Mouse (Mus musculus) forebrain, embryonic 12.5 days (tissue): ENCODE results near the gene Wnt5a. TPM values are rescaled to one million over a fixed set of nuclear protein-coding genes. Genes with fewer than 3 reads are reported as not detected.

Source experiments
- ATAC-seq: fragments of 200-750 bp; cut with Nextera tagmentation; 2 replicates; pipeline ENCODE4 v1.8.0; 2017; ENCODE audit warnings: moderate TSS enrichment; ENCODE audit not compliant: low FRiP score
- H3K27ac ChIP-seq: fragments of 300-500 bp; sonication (generic); 2 replicates; pipeline ENCODE4 v1.5.1; 2016; ENCODE audit warnings: mild to moderate bottlenecking
- H3K27me3 ChIP-seq: fragments of 300-500 bp; sonication (generic); 2 replicates; pipeline ENCODE4 v1.6.1; 2016; ENCODE audit warnings: mild to moderate bottlenecking
- H3K36me3 ChIP-seq: fragments of 300-500 bp; sonication (generic); replicated peaks from 2 replicates; pipeline ENCODE4 v1.6.1; 2016; ENCODE audit warnings: mild to moderate bottlenecking
- H3K4me1 ChIP-seq: fragments of 300-500 bp; sonication (generic); 2 replicates; pipeline ENCODE4 v1.6.1; 2016
- H3K4me2 ChIP-seq: fragments of 300-500 bp; sonication (generic); 2 replicates; pipeline ENCODE4 v1.6.1; 2016; ENCODE audit warnings: mild to moderate bottlenecking, moderate library complexity
- H3K4me3 ChIP-seq: fragments of 300-500 bp; sonication (generic); replicated peaks from 2 replicates; pipeline ENCODE4 v1.5.1; 2016; ENCODE audit warnings: mild to moderate bottlenecking
- H3K9ac ChIP-seq: fragments of 300-500 bp; sonication (generic); 2 replicates; pipeline ENCODE4 v1.6.1; 2016; ENCODE audit warnings: mild to moderate bottlenecking
- H3K9me3 ChIP-seq: fragments of 300-500 bp; sonication (generic); 2 replicates; pipeline ENCODE4 v1.6.1; 2016
- WGBS: fragments of 180-500 bp; shearing (Covaris S2); methylation state at CpG from one replicate; pipeline ENCODE4 v1.1.7; 2016; 5-methylcytosine and 5-hydroxymethylcytosine counted together
- polyA plus RNA-seq: library from polyadenylated mRNA; unstranded; fragments of >200 nt; fragmentation: Nextera tagmentation; extraction: Ambion mirVana; gene quantifications from 2 replicates; pipeline ENCODE4 v1.2.1, GENCODE M21; 2016

Wnt5a gene
- polyA plus RNA-seq, 1 experiment from 2014 or later: 20.3 TPM

DNA sequence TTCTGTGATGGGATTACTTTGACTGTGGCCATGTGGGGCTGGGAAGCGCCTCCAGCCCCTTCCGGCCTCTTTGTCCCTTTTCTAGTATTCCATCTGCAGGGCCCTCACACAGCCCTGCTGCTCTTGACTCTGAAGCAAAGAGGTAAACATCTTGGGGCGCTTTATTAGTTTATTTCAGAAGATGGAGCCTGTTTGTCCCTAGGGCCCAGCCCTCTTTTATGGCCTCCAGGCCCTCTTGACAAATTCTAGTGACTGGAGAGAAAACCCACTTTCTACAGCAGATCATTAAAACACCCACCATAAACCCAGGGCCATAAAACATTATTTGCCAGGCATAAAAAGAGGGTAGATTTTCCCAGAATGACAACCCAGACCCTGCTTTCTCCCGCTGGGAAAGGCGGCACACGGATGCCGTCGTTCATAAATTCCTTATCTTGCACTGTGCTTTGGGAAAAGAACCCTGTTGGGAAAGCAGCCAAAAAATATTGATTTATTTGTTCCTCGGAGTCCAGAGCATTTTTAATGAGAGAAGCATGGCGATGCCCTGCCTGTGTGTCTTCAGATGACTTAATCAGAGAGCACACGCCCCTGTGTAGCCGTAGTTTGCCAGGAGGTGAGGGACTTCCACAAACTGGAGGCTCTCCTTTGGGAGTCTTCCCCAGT lies 3.2 kb upstream of the Wnt5a start:
- Histone ChIP-seq H3K27ac (no peak overlapping the region), H3K4me1 (peaks cover 24% of the 10 kb centered on the region), H3K9me3 (no peaks in the 10 kb centered on the region), H3K4me2 (no peak overlapping the region), H3K36me3 (no peaks in the 10 kb centered on the region), H3K4me3 (no peak overlapping the region), H3K27me3 (peaks cover 50% of the 10 kb centered on the region), H3K9ac (no peak overlapping the region)
- ATAC-seq: no peak
- 81% methylated on average over 12 of the region's 12 CpGs for WGBS

DNA sequence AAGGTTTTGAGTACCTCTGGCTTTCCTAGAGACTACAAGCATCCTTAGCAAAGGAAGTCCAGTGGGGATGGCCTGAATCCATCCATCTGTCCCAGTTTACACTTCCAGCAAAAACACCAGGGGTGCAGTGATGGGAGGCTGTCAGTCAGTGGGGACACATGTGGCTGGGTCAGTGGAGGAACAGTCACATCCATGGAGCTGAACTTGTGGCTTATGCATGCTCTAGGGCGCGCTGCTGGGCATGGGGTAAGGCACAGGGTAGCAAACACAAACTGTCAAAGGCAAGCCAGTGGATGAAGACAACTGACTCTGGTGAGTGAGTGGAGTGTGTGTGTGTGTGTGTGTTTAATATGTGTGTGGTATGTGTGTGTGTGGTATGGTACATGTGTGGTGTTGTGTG lies 1.3 kb upstream of the Wnt5a start:
- no peak overlapping the region for H3K4me2 ChIP-seq
- peaks cover 64% of the 10 kb centered on the region for H3K27me3 ChIP-seq
- no peaks in the 10 kb centered on the region for H3K36me3 ChIP-seq
- H3K4me3 ChIP-seq: no peak overlapping the region
- no peaks in the 10 kb centered on the region for H3K9me3 ChIP-seq
- no peak overlapping the region for H3K27ac ChIP-seq
- H3K4me1 ChIP-seq: peaks cover 31% of the 10 kb centered on the region
- 97% methylated on average over 2 of the region's 2 CpGs for WGBS
- no peak overlapping the region for H3K9ac ChIP-seq
- no peak for ATAC-seq

DNA sequence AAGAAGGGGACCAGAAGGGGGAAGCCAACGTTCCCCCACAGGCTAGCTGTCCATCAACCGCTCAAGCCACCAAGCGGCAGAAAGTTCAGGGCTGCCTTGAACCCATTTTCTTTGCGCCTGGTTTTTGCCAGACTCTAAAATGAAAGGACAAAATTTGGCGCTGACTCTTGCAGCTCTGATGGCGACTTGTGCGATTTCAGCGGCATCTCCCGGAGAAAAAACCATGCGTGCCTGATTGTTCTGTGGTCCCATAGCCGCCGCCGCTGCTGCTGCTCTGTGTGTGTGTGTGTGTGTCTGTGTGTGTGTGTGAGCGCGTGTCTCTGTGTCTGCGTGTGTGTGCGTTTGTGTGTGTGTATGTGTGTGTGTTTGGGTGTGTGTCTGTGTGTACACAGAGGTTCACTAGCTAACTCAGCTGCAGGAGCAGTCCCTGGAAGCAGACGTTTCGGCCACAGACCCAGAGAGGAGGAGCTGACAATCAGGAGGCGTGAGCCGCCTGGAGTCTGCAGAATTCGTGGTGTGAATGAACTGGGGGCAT lies 568 bp downstream of the Wnt5a start:
- Histone ChIP-seq H3K4me1 (peaks cover 44% of the 10 kb centered on the region), H3K9me3 (no peaks in the 10 kb centered on the region), H3K27me3 (peaks cover 73% of the 10 kb centered on the region), H3K27ac (peak overlapping the region; percentile 85), H3K4me3 (peak overlapping the region; percentile 62), H3K4me2 (peak overlapping the region; percentile 74), H3K9ac (peak overlapping the region; percentile 61), H3K36me3 (no peaks in the 10 kb centered on the region)
- WGBS: under 1% methylated on average over 22 of the region's 22 CpGs
- peak; percentile 48 for ATAC-seq

DNA sequence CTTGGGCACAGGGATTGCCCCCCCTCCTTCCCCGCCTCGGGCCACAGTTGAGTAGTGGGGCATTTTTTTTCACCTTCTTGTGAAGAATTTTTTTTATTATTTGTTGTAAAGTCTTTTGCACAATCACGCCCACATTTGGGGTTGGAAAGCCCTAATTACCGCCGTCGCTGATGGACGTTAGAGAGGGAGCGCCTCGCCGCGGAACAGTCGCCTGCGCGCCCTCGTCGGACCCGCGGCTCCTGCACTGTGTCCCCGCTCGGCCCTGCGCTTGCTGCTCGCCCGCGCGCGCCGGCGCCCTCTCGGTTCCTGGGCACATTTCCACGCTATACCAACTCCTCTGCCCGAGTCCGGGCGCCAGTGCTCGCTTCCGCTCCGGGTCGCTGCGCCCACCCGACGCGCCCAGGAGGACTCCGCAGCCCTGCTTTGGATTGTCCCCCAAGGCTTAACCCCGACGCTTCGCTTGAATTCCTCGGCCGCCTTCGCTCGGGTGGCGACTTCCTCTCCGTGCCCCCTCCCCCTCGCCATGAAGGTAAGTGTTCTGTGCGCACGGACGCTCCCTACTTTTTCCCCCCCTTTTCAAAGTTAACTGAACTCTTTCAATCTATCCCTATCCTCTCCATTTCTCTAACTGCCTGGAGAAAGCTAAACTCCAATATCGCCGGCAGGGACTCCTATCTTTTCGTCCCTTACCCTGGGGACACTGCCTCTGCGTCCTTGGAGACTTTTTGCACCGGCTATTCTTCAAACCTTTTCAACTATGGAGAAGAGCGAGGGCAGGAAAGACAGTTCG lies 1.2 kb downstream of the Wnt5a start:
- peak overlapping the region; percentile 74 for H3K4me2 ChIP-seq

DNA sequence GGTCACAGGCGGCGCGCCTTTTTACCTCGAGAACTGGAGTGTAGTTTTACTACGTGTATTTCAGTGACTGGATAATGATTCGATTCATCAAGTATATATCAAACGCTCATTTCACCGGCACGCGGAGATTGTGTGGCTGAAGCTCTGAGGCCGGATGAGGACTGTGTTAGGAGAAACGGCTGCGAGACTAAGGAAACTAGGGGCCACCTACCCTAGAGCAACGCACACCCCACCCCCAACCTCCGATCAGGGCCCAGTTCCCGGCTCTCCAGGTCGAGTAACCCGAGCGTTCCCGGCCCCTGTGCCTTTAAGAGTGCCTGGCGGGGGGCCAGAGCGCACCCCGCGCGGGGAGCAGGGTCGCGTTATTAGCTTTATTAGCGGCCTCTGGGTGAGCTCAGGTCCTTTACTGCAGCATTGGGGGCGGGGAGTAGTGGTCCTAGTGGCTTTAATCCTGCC lies 1.9 kb downstream of the Wnt5a start:
- under 1% methylated on average over 29 of the region's 29 CpGs for WGBS
- H3K4me1 ChIP-seq: peaks cover 56% of the 10 kb centered on the region
- peaks cover 81% of the 10 kb centered on the region for H3K27me3 ChIP-seq
- no peaks in the 10 kb centered on the region for H3K36me3 ChIP-seq
- H3K4me2 ChIP-seq: peak overlapping the region; percentile 74
- H3K4me3 ChIP-seq: peak overlapping the region; percentile 62
- peak; percentile 7; the same call in 1 of the 2 replicates for ATAC-seq
- H3K9ac ChIP-seq: peak overlapping the region; percentile 61
- H3K27ac ChIP-seq: 0 out of 2 replicates have a peak overlapping the region, but pooled peaks have one; percentile 85
- H3K9me3 ChIP-seq: no peaks in the 10 kb centered on the region

More for the DNA sequence above, 1.2 kb downstream of the Wnt5a start:
- ATAC-seq: peak; percentile 28
- Histone ChIP-seq H3K4me1 (peaks cover 50% of the 10 kb centered on the region), H3K9me3 (no peaks in the 10 kb centered on the region), H3K27me3 (peaks cover 79% of the 10 kb centered on the region), H3K9ac (peak overlapping the region; percentile 61), H3K27ac (peak overlapping the region; percentile 85), H3K36me3 (no peaks in the 10 kb centered on the region), H3K4me3 (peak overlapping the region; percentile 62)
- under 1% methylated on average over 62 of the region's 62 CpGs for WGBS

DNA sequence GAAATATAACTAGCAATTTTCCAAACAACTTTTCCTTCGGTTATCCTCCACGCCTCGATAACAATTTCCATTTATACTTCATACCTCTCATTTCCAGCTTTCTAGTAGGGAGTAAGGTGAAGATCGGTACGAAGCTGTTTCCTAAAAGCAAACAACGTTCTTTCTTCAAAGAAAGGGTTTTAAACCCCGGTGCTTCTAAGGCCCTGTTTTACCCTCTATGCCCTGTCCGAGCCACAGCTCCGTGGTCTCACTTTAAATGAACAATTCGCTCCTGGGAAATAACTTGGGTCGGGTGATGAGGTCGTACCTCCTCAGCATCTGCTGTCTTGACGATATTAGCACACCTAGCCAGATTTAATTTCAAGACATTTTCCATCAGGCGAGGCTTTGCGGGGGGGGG lies 2.5 kb downstream of the Wnt5a start:
- Histone ChIP-seq H3K27ac (no peak overlapping the region), H3K4me2 (peak overlapping the region; percentile 74), H3K36me3 (no peaks in the 10 kb centered on the region), H3K27me3 (peaks cover 79% of the 10 kb centered on the region), H3K9me3 (no peaks in the 10 kb centered on the region), H3K9ac (peak overlapping the region; percentile 61; the same call in 1 of the 2 replicates), H3K4me3 (peak overlapping the region; percentile 62), H3K4me1 (peaks cover 60% of the 10 kb centered on the region)
- ATAC-seq: no peak
- under 1% methylated on average over 15 of the region's 15 CpGs for WGBS

DNA sequence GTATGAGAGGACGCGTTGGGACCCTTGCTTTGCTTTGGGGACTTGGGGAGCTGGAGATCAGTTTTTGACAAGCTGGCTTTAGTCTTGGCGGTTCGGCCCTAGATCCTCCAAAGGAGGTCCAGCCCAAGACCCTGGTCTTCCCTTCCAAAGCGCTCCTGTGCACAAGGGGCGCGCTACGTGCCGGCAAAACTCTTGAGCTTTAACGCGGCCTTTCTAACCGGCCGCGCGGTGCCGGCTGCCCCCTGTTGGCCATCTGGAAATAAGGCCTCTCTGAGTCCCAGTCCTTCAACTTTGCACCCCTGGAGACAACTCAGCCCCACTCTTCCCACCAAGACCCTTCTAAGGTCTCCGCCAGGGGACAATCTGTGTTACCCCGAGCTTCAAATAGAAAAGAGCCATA lies 2.9 kb downstream of the Wnt5a start:
- Histone ChIP-seq H3K4me1 (peaks cover 60% of the 10 kb centered on the region), H3K27me3 (peaks cover 75% of the 10 kb centered on the region), H3K9ac (peak overlapping the region; percentile 61; the same call in 1 of the 2 replicates), H3K9me3 (no peaks in the 10 kb centered on the region), H3K36me3 (no peaks in the 10 kb centered on the region), H3K4me3 (peak overlapping the region; percentile 62), H3K4me2 (peak overlapping the region; percentile 74), H3K27ac (no peak overlapping the region)
- 1% methylated on average over 18 of the region's 18 CpGs for WGBS
- ATAC-seq: peak; percentile 13; the same call in 1 of the 2 replicates

DNA sequence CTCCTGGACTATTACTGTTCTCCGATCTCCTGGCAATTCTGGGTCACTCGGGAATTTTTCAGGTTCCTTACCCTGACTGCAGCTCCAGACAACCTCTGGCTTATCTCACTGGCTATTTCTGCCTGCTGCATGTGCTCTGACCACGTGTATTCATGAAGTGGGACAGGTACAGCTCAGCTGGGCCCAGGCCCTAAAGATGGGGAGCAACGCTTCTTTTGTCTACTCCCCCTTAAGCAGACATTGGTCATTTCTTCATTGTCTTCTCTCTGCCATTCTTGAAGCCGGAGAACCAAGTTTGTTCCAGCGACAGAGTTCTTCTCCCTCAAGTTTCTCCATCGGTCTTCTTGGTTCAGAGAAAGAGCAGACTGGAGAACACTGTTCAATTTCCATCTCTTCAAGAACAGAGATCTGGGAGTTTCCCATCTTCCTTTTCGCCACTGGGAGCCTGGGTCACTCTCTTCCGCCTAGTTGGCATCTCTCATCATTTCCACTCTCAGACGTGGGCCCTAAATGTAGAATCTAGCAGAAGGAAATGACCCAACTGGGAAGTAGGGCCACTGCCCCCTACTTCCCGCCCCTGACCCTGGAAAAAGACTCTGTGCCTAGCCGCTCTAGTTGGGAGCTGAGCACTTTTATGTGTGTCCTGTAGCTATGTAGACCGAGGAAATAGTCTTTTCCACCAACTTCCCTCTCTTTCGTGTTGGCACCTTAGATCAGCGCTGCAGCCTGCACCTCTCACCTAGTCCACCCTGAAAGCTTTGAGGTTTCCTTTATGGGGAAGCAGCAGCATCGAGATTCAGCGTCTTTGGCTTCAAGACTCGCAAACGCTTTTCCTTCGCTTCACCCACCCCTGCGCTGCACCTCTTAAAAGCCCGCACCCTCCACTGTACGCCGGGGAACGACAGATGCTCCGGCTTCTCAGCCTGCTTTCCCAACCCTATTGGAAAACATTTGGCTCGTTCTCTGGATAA lies 4.0 kb downstream of the Wnt5a start:
- H3K27me3 ChIP-seq: peaks cover 74% of the 10 kb centered on the region
- no peaks in the 10 kb centered on the region for H3K36me3 ChIP-seq
- H3K27ac ChIP-seq: no peak overlapping the region
- ATAC-seq: no peak
- H3K9ac ChIP-seq: no peak overlapping the region
- H3K9me3 ChIP-seq: no peaks in the 10 kb centered on the region
- peak overlapping the region; percentile 43 for H3K4me3 ChIP-seq
- peak overlapping the region; percentile 74 for H3K4me2 ChIP-seq
- WGBS: 10% methylated on average over 27 of the region's 27 CpGs
- peaks cover 56% of the 10 kb centered on the region for H3K4me1 ChIP-seq

DNA sequence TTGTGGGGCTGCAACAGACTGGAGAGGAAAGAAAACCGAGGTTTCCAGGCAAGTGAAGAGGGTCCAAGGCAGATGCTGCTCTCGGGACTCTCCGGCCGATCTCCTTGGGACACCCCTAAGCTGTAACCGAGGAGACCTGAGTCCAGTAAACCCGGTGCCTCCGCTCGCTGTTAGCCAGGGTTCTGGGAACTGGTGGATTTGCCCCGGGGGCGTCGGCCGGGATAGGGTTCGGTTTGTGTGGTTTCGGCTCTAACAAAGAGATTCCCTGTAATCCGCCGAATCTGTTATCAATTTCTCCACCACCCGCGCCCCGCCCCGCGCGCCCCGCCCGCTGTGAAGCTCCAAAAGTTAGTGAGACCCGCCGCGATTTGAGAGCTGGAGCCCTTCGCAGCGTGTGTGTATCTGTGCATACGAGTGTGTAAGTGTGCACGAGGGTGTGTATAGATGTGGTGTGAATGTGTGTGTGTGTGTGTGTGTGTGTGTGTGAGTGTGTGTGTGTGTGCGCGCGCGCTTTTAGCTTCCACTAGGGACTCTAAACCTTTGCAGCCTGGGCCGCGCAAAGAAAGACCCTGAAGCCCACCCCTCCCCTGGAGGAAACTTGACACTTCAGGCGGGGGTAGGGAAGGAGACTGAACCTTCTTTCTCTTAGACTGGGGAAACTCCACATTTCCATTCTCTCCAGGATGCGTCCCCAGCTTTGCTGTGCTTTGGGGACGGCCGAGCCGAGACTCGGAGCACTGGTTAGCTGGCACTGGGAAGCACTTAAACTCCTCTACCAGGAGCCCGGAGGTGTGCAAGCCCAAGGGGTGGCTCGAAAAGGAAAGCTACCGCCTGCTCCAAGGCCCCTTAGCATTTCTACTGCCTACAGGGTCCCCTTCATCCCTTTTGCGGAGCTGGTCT lies 5.1 kb downstream of the Wnt5a start:
- H3K4me1 ChIP-seq: peaks cover 55% of the 10 kb centered on the region
- no peaks in the 10 kb centered on the region for H3K36me3 ChIP-seq
- no peaks in the 10 kb centered on the region for H3K9me3 ChIP-seq
- H3K27ac ChIP-seq: 0 out of 2 replicates have a peak overlapping the region, but pooled peaks have one; percentile 61
- peak overlapping the region; percentile 54 for H3K9ac ChIP-seq
- WGBS: under 1% methylated on average over 47 of the region's 47 CpGs
- peak overlapping the region; percentile 43 for H3K4me3 ChIP-seq
- peak; percentile 25; the same call in 1 of the 2 replicates for ATAC-seq
- H3K4me2 ChIP-seq: peak overlapping the region; percentile 74
- H3K27me3 ChIP-seq: peaks cover 67% of the 10 kb centered on the region

DNA sequence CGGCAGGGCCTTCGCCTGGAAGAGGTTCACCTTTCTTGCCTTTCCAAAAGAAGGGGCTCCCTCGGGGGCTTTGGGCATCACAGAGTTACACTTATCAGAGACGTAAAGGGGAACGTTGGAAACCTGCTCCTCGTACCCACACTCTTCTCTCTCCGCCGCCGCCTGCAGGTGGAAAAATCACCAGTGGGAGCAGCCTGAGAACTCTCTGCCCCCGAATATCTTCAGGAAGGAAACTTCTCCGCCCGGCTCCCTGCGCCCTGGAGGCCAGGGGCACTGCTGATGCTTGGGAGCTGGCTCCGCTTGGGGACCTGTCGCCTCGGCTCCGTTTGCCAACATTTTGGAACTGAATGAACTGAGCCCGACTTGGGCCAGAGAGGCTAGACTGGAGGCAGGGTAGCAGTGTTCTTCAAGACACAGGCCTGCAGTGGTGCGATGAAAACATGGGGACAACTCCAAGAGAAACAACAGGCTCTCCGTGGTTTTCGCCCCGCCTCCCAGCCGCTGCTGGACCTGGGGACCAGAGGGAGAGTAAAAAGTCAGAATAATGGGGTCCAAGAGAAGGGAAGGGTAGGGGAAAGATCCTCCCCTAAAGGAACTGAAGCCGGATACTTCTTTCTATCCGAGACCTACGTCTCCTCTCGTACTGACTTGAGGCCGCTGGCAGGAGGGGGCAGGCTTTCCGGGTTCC lies 5.9 kb downstream of the Wnt5a start:
- peaks cover 65% of the 10 kb centered on the region for H3K27me3 ChIP-seq
- no peak for ATAC-seq
- H3K9me3 ChIP-seq: no peaks in the 10 kb centered on the region
- H3K36me3 ChIP-seq: no peaks in the 10 kb centered on the region
- WGBS: under 1% methylated on average over 29 of the region's 29 CpGs
- H3K4me3 ChIP-seq: peak overlapping the region; percentile 43
- H3K4me1 ChIP-seq: peaks cover 56% of the 10 kb centered on the region
- peak overlapping the region; percentile 74 for H3K4me2 ChIP-seq
- H3K27ac ChIP-seq: peak overlapping the region; percentile 61; the same call in 1 of the 2 replicates
- H3K9ac ChIP-seq: peak overlapping the region; percentile 54
